Mouse (Mus musculus) G1E (cell line): Measurements from ENCODE around the gene Dock4.

Experiments
- CTCF ChIP-seq: IDR thresholded peaks from 2 replicates; pipeline ENCODE4 v1.5.1; 2012; ENCODE audit warnings: low read depth, low read length, inconsistent platforms, mixed read lengths
- POLR2AphosphoS5 ChIP-seq: IDR thresholded peaks from 2 replicates; pipeline ENCODE4 v1.6.1; 2012; ENCODE audit warnings: low read depth, low read length, inconsistent platforms; ENCODE audit not compliant: insufficient replicate concordance
- TAL1 ChIP-seq: conservative IDR thresholded peaks from 2 replicates; pipeline ENCODE4 v1.6.1; 2012; ENCODE audit warnings: low read depth, low read length, inconsistent platforms, mixed read lengths

GRCm38 (mm10) chr12:40843474-40844080 lies 397.8 kb downstream of the Dock4 start:
- no peak for TF ChIP-seq CTCF
- TF ChIP-seq TAL1 = no peak
- no peak for TF ChIP-seq POLR2AphosphoS5
